Mouse (Mus musculus) intestine, postnatal 0 days (tissue): ENCODE measurements at regions not wholly inside any gene's neighbourhood (a gene's known extent, or its start where the extent isn't known, plus 50 kb on each side); places are given as distances from the start of the nearest gene placed in this dataset.

Source experiments
- ATAC-seq: fragments of 200-750 bp; cut with Nextera tagmentation; 2 replicates; pipeline ENCODE4 v1.8.0; 2017; ENCODE audit warnings: mild to moderate bottlenecking, moderate TSS enrichment, moderate library complexity
- H3K27ac ChIP-seq: fragments of 300-500 bp; sonication (generic); 2 replicates; pipeline ENCODE4 v1.5.1; 2014; ENCODE audit warnings: mild to moderate bottlenecking, low read depth, low read length, moderate library complexity
- H3K27me3 ChIP-seq: fragments of 300-500 bp; sonication (generic); replicated peaks from 2 replicates; pipeline ENCODE4 v1.6.1; 2014; ENCODE audit warnings: low read length, mixed read lengths; ENCODE audit not compliant: control insufficient read depth, insufficient read depth
- H3K36me3 ChIP-seq: fragments of 300-500 bp; sonication (generic); 2 replicates; pipeline ENCODE4 v1.6.1; 2014; ENCODE audit warnings: mild to moderate bottlenecking, moderate library complexity; ENCODE audit not compliant: control insufficient read depth, insufficient read depth
- H3K4me1 ChIP-seq: fragments of 300-500 bp; sonication (generic); replicated peaks from 2 replicates; pipeline ENCODE4 v1.6.1; 2014; ENCODE audit warnings: antibody characterized with exemption, low read length, mixed read lengths; ENCODE audit not compliant: control insufficient read depth, insufficient read depth
- H3K4me2 ChIP-seq: fragments of 300-500 bp; sonication (generic); replicated peaks from 2 replicates; pipeline ENCODE4 v1.6.1; 2014; ENCODE audit warnings: low read depth, mild to moderate bottlenecking, moderate library complexity
- H3K4me3 ChIP-seq: fragments of 300-500 bp; sonication (generic); 2 replicates; pipeline ENCODE4 v1.5.1; 2014; ENCODE audit warnings: low read depth, low read length
- H3K9ac ChIP-seq: fragments of 300-500 bp; sonication (generic); 2 replicates; pipeline ENCODE4 v1.6.1; 2014; ENCODE audit warnings: mild to moderate bottlenecking, low read depth, low read length
- H3K9me3 ChIP-seq: fragments of 300-500 bp; sonication (generic); 2 replicates; pipeline ENCODE4 v1.6.1; 2016; ENCODE audit warnings: mixed run types; ENCODE audit not compliant: control insufficient read depth
- CTCF ChIP-seq: sonication (generic); IDR thresholded peaks from 2 replicates; pipeline ENCODE4 v1.5.1; 2016; ENCODE audit warnings: low read depth, mild to moderate bottlenecking, control low read depth, antibody characterized with exemption, moderate library complexity
- WGBS: fragments of 180-500 bp; shearing (Covaris S2); extraction: QIAGEN DNeasy Blood & Tissue Kit; methylation state at CpG from one replicate; pipeline ENCODE4 v1.1.7; 2014; 5-methylcytosine and 5-hydroxymethylcytosine counted together

DNA sequence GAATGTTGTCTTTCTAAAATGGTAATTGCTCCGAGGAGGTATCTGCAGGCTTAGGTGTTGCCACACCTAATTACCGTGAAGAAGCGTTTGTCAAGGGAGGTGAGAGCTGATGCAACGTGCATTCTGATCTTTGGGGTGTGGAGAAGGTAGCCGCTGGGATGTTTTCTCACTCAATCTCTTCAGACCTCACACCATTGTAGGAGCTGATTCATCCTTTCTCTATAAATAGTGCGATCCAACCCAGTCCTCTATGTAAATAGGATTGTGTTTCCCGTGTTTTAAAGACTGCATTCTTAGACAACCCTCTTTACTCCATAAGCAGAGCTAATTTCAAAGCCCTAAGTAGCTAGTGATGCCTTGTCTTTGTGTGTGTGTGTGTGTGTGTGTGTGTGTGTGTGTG lies 374.2 kb upstream of the Slc35b3 start:
- ATAC-seq, result no peak
- no peak for TF ChIP-seq CTCF
- H3K9me3 ChIP-seq, result no peaks in the 10 kb centered on the region
- no peaks in the 10 kb centered on the region for H3K36me3 ChIP-seq
- H3K4me2 ChIP-seq, result no peak overlapping the region
- H3K4me3 ChIP-seq, result no peak overlapping the region
- WGBS, result 39% methylated on average over 7 of the region's 7 CpGs
- no peaks in the 10 kb centered on the region for H3K4me1 ChIP-seq
- no peak overlapping the region for H3K9ac ChIP-seq
- H3K27me3 ChIP-seq, result no peaks in the 10 kb centered on the region
- no peak overlapping the region for H3K27ac ChIP-seq

GRCm38 (mm10) chr13:39329794-39330193 lies 369.1 kb upstream of the Slc35b3 start:
- Histone ChIP-seq H3K4me2 (no peak overlapping the region), H3K9me3 (no peaks in the 10 kb centered on the region), H3K36me3 (no peaks in the 10 kb centered on the region), H3K27me3 (no peaks in the 10 kb centered on the region), H3K9ac (no peak overlapping the region), H3K4me1 (no peaks in the 10 kb centered on the region), H3K4me3 (no peak overlapping the region), H3K27ac (no peak overlapping the region)
- ATAC-seq, result no peak
- TF ChIP-seq CTCF, result no peak
- WGBS, result 87% methylated on average over 3 of the region's 3 CpGs

DNA sequence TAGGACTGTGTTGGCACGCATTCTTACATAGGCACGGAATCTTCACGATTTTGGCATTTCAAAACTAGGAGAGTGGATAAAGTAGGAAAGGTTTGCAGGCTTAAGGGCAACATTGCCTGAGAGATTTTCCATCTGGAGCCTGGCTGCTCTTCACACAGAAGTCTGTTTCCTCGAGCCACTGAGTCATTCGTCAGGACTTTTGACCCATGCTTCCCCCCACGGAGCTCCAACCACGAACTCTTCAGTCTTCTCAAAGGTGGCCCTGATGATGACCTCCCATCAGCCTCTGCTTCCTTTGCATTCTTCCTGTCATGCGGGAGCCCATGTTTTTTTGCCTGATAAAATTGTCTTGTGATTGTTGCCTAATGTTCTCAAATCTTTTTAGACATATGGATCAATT lies 365.5 kb upstream of the Slc35b3 start:
- WGBS, result 68% methylated on average over 8 of the region's 8 CpGs
- Histone ChIP-seq H3K4me2 (no peak overlapping the region), H3K4me3 (no peak overlapping the region), H3K27ac (no peak overlapping the region), H3K36me3 (no peaks in the 10 kb centered on the region), H3K9me3 (no peaks in the 10 kb centered on the region), H3K4me1 (no peaks in the 10 kb centered on the region), H3K27me3 (no peaks in the 10 kb centered on the region), H3K9ac (no peak overlapping the region)
- no peak for TF ChIP-seq CTCF
- ATAC-seq, result no peak

DNA sequence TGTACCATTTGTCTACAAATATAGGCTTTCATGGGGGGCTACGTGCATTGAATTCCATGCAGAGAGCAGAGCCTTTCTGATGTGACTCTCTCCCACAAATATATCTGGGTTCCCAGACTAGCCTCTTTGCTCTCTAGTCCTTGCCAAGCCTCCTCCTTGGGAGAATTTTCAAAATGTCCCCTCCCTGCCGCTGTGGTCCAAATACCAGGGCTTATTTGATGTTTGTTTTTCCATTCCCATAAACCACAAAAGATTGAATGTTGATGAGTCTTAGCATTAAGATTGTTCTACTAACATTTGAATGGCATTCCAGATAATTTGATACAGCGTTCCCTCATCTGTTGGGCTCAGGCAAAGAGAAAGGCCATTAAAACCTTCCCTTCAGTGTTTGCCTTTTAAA lies 360.4 kb upstream of the Slc35b3 start:
- H3K4me3 ChIP-seq, result no peak overlapping the region
- no peak for TF ChIP-seq CTCF

DNA sequence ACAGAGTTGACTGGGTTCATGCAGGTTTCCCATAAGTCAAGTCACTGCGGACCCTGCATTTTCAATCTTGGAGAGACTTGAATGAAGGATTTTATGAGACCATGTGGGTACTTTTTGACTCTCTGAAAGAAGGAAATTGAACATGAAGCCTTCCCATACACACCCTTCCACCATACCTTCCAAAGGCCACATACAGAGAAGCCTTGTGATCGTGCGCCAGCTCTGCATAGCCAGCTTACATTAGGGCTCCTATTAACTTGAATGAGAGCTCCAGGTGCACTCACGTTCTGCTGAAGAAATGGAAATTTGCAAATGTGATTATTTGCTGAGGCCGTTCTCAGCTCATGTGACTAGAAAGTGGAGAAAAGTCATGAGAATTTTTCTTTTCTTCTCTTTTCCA lies 349.1 kb upstream of the Slc35b3 start:
- H3K27ac ChIP-seq, result no peak overlapping the region
- no peak for ATAC-seq
- no peak for TF ChIP-seq CTCF
- no peaks in the 10 kb centered on the region for H3K9me3 ChIP-seq
- no peaks in the 10 kb centered on the region for H3K27me3 ChIP-seq
- no peaks in the 10 kb centered on the region for H3K36me3 ChIP-seq
- no peak overlapping the region for H3K4me3 ChIP-seq
- H3K9ac ChIP-seq, result no peak overlapping the region
- 90% methylated on average over 5 of the region's 5 CpGs for WGBS
- no peak overlapping the region for H3K4me2 ChIP-seq
- no peaks in the 10 kb centered on the region for H3K4me1 ChIP-seq

More for the DNA sequence above, 360.4 kb upstream of the Slc35b3 start:
- H3K27ac ChIP-seq, result no peak overlapping the region
- no peak for ATAC-seq
- H3K4me1 ChIP-seq, result no peaks in the 10 kb centered on the region
- no peaks in the 10 kb centered on the region for H3K36me3 ChIP-seq
- no peak overlapping the region for H3K4me2 ChIP-seq
- no peaks in the 10 kb centered on the region for H3K27me3 ChIP-seq
- 87% methylated on average over 3 of the region's 3 CpGs for WGBS
- H3K9ac ChIP-seq, result no peak overlapping the region
- H3K9me3 ChIP-seq, result no peaks in the 10 kb centered on the region

DNA sequence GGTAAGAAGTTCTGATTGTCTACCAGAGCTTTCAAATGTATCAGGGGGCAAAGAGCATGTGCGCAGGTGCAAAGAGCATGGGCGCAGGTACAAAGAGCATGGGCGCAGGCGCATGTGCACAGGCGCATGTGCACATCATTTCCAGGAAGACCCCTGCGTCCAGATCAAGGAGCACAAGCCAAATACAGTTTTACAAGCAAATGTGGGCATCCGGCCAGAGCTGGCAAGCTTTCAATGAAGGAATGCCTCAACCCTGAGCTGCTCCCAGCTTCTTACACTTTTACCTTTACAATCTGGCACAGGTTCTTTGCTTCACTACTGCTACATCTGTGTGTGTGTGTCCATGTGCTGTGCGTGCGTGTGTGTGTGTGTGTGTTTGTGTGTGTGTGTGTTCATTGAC lies 347.2 kb upstream of the Slc35b3 start:
- Histone ChIP-seq H3K4me2 (no peak overlapping the region), H3K4me3 (no peak overlapping the region), H3K9me3 (no peaks in the 10 kb centered on the region), H3K9ac (no peak overlapping the region), H3K4me1 (no peaks in the 10 kb centered on the region), H3K27ac (no peak overlapping the region), H3K36me3 (no peaks in the 10 kb centered on the region), H3K27me3 (no peaks in the 10 kb centered on the region)
- ATAC-seq, result no peak
- no peak for TF ChIP-seq CTCF
- WGBS, result 87% methylated on average over 9 of the region's 9 CpGs

- H3K9ac ChIP-seq, result no peak overlapping the region
- no peak for TF ChIP-seq CTCF
- H3K4me2 ChIP-seq, result no peak overlapping the region
- WGBS, result 59% methylated on average over 3 of the region's 3 CpGs
- ATAC-seq, result no peak
- H3K4me1 ChIP-seq, result no peaks in the 10 kb centered on the region
- no peaks in the 10 kb centered on the region for H3K9me3 ChIP-seq
- no peak overlapping the region for H3K27ac ChIP-seq
- no peaks in the 10 kb centered on the region for H3K36me3 ChIP-seq
- no peaks in the 10 kb centered on the region for H3K27me3 ChIP-seq
- H3K4me3 ChIP-seq, result no peak overlapping the region
These were observed 346.2 kb upstream of the Slc35b3 start for GRCm38 (mm10) chr13:39306851-39307250.
